Mouse (Mus musculus) neural tube, embryonic 15.5 days (tissue): Measurements from ENCODE around the gene Snx15. TPM values are rescaled to one million over a fixed set of nuclear protein-coding genes. Genes with fewer than 3 reads are reported as not detected.
"Not testable (repeated sequence)": the region's sequence is repeated elsewhere in the genome, so short reads cannot be mapped to it uniquely, and the experiment has no call there.

Source experiments
- ATAC-seq: fragments of 200-750 bp; cut with Nextera tagmentation; 2 replicates; pipeline ENCODE4 v1.8.0; 2017; ENCODE audit warnings: mild to moderate bottlenecking, moderate TSS enrichment, moderate library complexity; ENCODE audit not compliant: low FRiP score
- H3K27ac ChIP-seq: fragments of 300-500 bp; sonication (generic); replicated peaks from 2 replicates; pipeline ENCODE4 v1.5.1; 2015; ENCODE audit warnings: mild to moderate bottlenecking, inconsistent platforms
- H3K27me3 ChIP-seq: fragments of 300-500 bp; sonication (generic); replicated peaks from 2 replicates; pipeline ENCODE4 v1.6.1; 2015; ENCODE audit warnings: inconsistent platforms
- H3K36me3 ChIP-seq: fragments of 300-500 bp; sonication (generic); 2 replicates; pipeline ENCODE4 v1.6.1; 2015; ENCODE audit warnings: inconsistent platforms
- H3K4me1 ChIP-seq: fragments of 300-500 bp; sonication (generic); 2 replicates; pipeline ENCODE4 v1.6.1; 2015; ENCODE audit warnings: inconsistent platforms
- H3K4me2 ChIP-seq: fragments of 300-500 bp; sonication (generic); 2 replicates; pipeline ENCODE4 v1.6.1; 2015; ENCODE audit warnings: inconsistent platforms, mild to moderate bottlenecking, moderate library complexity
- H3K4me3 ChIP-seq: fragments of 300-500 bp; sonication (generic); replicated peaks from 2 replicates; pipeline ENCODE4 v1.5.1; 2015; ENCODE audit warnings: mild to moderate bottlenecking, inconsistent platforms
- H3K9ac ChIP-seq: fragments of 300-500 bp; sonication (generic); replicated peaks from 2 replicates; pipeline ENCODE4 v1.6.1; 2015; ENCODE audit warnings: mild to moderate bottlenecking, inconsistent platforms
- H3K9me3 ChIP-seq: fragments of 300-500 bp; sonication (generic); replicated peaks from 2 replicates; pipeline ENCODE4 v1.6.1; 2016; ENCODE audit warnings: inconsistent platforms
- WGBS: fragments of 180-500 bp; shearing (Covaris S2); methylation state at CpG from one replicate; pipeline ENCODE4 v1.1.7; 2015; ENCODE audit warnings: mixed read lengths; 5-methylcytosine and 5-hydroxymethylcytosine counted together
- polyA plus RNA-seq: library from polyadenylated mRNA; unstranded; fragments of >200 nt; fragmentation: Nextera tagmentation; extraction: Ambion mirVana; gene quantifications from 2 replicates; pipeline ENCODE4 v1.2.1, GENCODE M21; 2015

Snx15 gene
- polyA plus RNA-seq, 1 experiment from 2014 or later, result 62.2 TPM

DNA sequence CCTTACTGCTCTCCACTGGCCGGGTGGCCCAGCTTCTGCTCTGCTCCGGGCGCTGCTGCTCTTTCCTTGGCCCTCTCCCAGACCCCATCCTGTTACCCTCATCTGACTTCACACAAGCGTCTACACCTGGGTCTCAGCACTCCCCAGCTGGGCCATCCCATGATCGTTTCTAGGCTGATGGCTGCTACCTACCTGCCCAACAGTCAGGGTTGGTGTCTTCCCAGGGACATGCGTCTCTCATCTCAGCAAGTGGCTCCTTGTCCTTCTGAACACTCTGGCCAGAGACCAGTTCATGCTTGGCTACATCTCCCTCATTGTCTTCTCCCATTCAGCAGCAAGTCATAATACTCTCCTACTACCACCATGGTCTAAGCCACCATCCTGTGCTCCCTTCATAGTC is 11.6 kb upstream of the Snx15 start:
- peaks cover 27% of the 10 kb centered on the region for H3K36me3 ChIP-seq
- ATAC-seq, result no peak
- H3K27me3 ChIP-seq, result no peaks in the 10 kb centered on the region
- H3K27ac ChIP-seq, result peak overlapping the region; percentile 100
- peak overlapping the region; percentile 72 for H3K4me3 ChIP-seq
- peak overlapping the region; percentile 87 for H3K4me2 ChIP-seq
- no peaks in the 10 kb centered on the region for H3K9me3 ChIP-seq
- H3K4me1 ChIP-seq, result peaks cover 19% of the 10 kb centered on the region
- peak overlapping the region; percentile 92 for H3K9ac ChIP-seq
- WGBS, result 96% methylated on average over 6 of the region's 6 CpGs

DNA sequence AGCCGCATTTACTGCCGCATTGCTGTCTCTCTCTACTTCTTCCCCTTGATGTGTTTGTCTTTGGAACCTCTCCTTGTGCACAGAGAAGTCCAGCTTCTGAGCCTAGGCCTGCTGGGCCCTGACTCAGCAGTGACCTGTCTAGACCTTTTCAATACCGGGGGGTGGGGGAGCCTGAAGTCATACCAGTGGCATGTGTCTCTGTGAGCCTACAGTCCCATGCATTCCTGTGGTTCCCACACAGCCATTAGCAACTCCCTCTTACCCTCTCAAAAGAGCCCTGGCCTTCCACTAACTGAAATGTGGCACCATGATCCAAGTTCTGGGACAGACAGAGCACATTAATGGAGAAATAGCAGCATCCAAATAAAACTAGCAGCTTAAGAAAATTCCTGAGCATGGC is 8.3 kb upstream of the Snx15 start:
- ATAC-seq, result no peak
- WGBS, result 92% methylated on average over 3 of the region's 3 CpGs
- Histone ChIP-seq H3K4me1 (peaks cover 12% of the 10 kb centered on the region), H3K27me3 (no peaks in the 10 kb centered on the region), H3K9ac (no peak overlapping the region), H3K4me3 (no peak overlapping the region), H3K27ac (no peak overlapping the region), H3K36me3 (peaks cover 35% of the 10 kb centered on the region), H3K4me2 (no peak overlapping the region), H3K9me3 (no peaks in the 10 kb centered on the region)

DNA sequence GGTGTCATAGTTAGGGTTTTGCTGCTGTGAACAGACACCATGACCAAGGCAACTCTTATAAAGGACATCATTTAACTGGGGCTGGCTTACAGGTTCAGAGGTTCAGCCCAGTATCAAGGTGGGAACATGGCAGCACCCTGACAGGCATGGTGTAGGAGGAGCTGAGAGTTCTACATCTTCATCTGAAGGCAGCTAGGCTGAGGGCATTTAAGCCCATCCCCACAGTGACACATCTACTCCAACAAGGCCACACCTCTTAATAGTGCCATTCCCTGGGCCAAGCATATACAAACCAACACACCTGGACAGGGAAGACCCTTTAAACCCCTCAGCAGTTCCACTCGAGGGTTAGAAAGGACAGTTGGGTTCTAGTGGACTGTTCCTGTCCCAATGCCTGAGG is 5.1 kb upstream of the Snx15 start:
- not testable (repeated sequence) for H3K4me2 ChIP-seq, H3K27me3 ChIP-seq, H3K9me3 ChIP-seq, H3K4me1 ChIP-seq, H3K4me3 ChIP-seq, H3K27ac ChIP-seq, ATAC-seq
- WGBS, result 54% methylated on average over 1 of the region's 1 CpGs
- H3K36me3 ChIP-seq, result peaks cover 35% of the 10 kb centered on the region
- 0 out of 2 replicates have a peak overlapping the region, but pooled peaks have one; percentile 10 for H3K9ac ChIP-seq

DNA sequence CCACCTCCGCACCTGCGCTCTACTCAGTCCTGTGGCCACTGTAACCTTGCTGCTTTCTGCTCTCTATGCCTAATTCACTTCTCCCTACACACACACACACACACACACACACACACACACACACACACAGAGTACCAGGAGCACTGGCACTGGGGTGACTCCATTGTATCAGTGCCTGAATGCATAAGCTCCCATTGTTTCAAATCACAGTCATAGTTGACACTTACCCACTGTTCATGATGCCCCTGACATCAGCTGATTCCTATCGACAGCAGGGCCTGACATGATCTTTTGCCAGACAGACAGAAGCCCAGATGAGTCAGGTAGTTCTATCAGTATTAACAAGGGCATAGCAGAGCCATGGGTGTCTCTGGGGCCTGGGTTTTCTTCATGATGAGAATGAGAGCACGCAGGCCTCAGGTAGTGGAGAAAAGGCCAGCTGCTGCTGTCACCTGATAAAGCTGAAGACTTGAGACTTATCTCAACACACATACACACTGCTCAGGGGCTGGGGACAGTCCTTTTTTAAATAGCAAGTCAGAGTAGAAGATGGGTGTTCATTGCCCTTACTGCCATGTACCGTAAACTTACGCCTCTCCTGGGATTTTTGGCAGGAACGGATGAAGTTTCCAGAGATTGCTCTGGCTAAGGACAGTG is 4.2 kb upstream of the Snx15 start:
- Histone ChIP-seq H3K4me2 (no peak overlapping the region), H3K4me1 (peaks cover 4% of the 10 kb centered on the region), H3K27ac (peak overlapping the region; percentile 9; the same call in 1 of the 2 replicates), H3K36me3 (peaks cover 29% of the 10 kb centered on the region), H3K27me3 (no peaks in the 10 kb centered on the region), H3K9ac (0 out of 2 replicates have a peak overlapping the region, but pooled peaks have one; percentile 10), H3K4me3 (no peak overlapping the region), H3K9me3 (no peaks in the 10 kb centered on the region)
- ATAC-seq, result no peak
- WGBS, result 74% methylated on average over 7 of the region's 7 CpGs

GRCm38 (mm10) chr19:6130414-6131128 is 2.5 kb upstream of the Snx15 start:
- not testable (repeated sequence) for H3K27ac ChIP-seq, H3K4me3 ChIP-seq, ATAC-seq, H3K27me3 ChIP-seq, H3K9ac ChIP-seq, H3K4me1 ChIP-seq, H3K9me3 ChIP-seq, H3K4me2 ChIP-seq
- peaks cover 16% of the 10 kb centered on the region for H3K36me3 ChIP-seq
- 86% methylated on average over 7 of the region's 7 CpGs for WGBS

DNA sequence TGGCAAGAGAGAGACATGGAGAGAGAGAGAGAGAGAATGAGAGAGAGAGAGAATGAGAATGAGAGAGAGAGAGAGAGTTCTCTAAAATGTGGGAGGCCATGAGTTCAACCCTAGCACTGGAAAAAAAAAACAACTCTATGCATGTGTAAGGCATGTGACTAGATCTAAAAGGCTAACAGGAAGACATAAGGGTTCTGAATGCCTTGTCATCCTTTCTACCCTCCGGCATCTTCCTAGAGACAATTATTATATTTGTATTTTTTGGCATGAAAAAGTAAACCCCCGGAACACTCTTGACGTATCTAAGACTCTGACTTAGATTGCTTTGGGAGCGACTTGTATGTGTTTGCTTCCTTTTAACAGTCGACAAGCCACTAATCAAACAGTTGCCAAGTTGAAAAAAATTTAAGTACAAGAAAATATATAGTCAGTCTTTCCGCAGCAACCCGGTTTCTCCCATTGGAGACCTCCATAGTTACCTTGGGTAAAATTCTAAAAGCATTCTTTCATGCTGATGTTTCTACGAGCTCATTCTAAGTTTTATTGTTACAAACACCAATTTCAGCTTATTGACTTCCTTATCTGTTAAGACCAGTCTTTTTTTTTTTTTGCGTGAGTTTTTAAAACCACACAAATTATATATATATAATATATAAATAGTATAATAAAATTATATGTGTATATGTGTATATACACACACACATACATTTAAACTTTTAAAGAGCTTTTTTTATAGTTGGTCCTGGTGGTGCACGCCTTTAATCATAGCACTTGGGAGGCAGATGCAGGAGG is 1.1 kb downstream of the Snx15 start:
- Histone ChIP-seq H3K4me2 (peak overlapping the region; percentile 57), H3K9me3 (no peaks in the 10 kb centered on the region), H3K27me3 (no peaks in the 10 kb centered on the region), H3K4me3 (peak overlapping the region; percentile 57), H3K9ac (no peak overlapping the region), H3K4me1 (peaks cover 13% of the 10 kb centered on the region), H3K27ac (peak overlapping the region; percentile 94; the same call in 1 of the 2 replicates), H3K36me3 (0 out of 2 replicates have a peak, but pooled peaks cover 5% of the 10 kb centered on the region)
- no peak for ATAC-seq
- 73% methylated on average over 10 of the region's 10 CpGs for WGBS

GRCm38 (mm10) chr19:6126289-6126688 is 1.8 kb downstream of the Snx15 start:
- 18% methylated on average over 4 of the region's 4 CpGs for WGBS
- Histone ChIP-seq H3K36me3 (0 out of 2 replicates have a peak, but pooled peaks cover 5% of the 10 kb centered on the region), H3K9me3 (no peaks in the 10 kb centered on the region), H3K4me2 (no peak overlapping the region), H3K9ac (no peak overlapping the region), H3K4me1 (peaks cover 13% of the 10 kb centered on the region), H3K27ac (no peak overlapping the region), H3K27me3 (no peaks in the 10 kb centered on the region), H3K4me3 (no peak overlapping the region)
- ATAC-seq, result no peak

DNA sequence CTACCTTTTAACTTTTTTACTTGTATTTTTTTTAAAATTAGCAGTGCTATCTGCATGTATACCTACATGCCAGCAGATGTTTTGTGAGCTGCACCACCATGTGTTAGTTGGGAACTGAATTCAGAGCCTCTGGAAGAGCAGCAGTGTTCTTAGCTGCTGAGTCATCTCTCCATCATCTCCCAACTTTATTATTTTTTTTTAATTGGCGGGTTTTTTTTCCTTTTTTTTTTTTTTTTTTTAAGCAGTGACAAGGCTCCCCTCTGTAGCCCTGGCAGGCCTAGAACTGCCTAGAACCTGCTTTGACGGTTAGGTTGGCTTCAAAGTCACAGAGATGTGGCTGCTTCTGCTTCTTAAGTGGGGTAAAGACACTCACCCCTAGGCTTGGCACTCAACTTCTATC is 3.2 kb downstream of the Snx15 start:
- Histone ChIP-seq H3K27me3 (no peaks in the 10 kb centered on the region), H3K36me3 (peaks cover 10% of the 10 kb centered on the region), H3K4me1 (peaks cover 14% of the 10 kb centered on the region), H3K4me3 (no peak overlapping the region), H3K27ac (no peak overlapping the region), H3K9me3 (no peaks in the 10 kb centered on the region), H3K4me2 (no peak overlapping the region), H3K9ac (no peak overlapping the region)
- no peak for ATAC-seq
- WGBS, result 73% methylated on average over 2 of the region's 2 CpGs

DNA sequence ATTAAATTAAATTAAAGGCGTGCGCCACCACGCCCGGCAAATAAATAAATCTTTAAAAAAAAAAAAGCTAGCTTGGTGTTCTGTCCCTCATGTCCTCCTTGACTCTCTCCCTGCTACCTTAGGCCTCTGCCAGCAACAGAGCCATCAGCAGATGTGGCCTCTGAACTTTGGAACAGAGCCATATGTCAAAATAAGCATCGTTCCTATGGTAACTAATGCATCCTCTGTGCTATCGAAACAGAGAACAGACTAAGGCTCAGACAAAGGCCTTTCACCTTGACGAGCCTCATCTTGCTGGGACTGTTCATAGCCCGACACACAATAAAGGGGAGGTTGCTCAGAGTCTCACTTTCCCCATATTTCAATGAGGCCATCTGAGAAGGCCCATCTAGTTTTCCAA is 4.8 kb downstream of the Snx15 start:
- Histone ChIP-seq H3K4me3 (no peak overlapping the region), H3K27ac (no peak overlapping the region), H3K9ac (no peak overlapping the region), H3K9me3 (no peaks in the 10 kb centered on the region), H3K36me3 (peaks cover 10% of the 10 kb centered on the region), H3K27me3 (no peaks in the 10 kb centered on the region), H3K4me2 (no peak overlapping the region), H3K4me1 (peaks cover 23% of the 10 kb centered on the region)
- WGBS, result 62% methylated on average over 8 of the region's 8 CpGs
- no peak for ATAC-seq

DNA sequence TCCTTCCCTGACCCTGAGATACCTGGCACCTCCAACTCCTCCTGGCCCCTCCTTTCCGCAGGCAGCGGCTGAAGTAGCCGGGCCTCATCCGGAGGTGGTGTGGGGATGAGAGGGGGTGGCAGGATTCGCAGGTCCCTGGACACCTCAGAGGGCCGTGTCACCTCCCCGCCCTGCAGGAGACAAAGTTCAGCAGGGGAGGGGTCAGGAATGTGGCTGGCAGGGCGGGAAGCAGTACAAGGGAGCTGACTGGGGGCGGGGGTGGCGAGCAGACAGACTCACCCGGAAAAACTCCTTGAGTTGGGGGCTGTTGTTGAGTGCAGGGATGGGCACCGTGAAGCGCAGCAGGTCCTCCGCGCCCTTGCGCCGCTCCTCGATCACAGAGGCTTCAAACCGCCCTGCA is 6.3 kb downstream of the Snx15 start:
- peaks cover 31% of the 10 kb centered on the region for H3K4me1 ChIP-seq
- H3K9ac ChIP-seq, result no peak overlapping the region
- H3K9me3 ChIP-seq, result no peaks in the 10 kb centered on the region
- no peak overlapping the region for H3K4me3 ChIP-seq
- WGBS, result 41% methylated on average over 19 of the region's 19 CpGs
- ATAC-seq, result no peak
- H3K36me3 ChIP-seq, result peaks cover 10% of the 10 kb centered on the region
- no peaks in the 10 kb centered on the region for H3K27me3 ChIP-seq
- H3K4me2 ChIP-seq, result no peak overlapping the region
- no peak overlapping the region for H3K27ac ChIP-seq

- Histone ChIP-seq H3K4me1 (peaks cover 35% of the 10 kb centered on the region), H3K4me3 (peak overlapping the region; percentile 71), H3K36me3 (peaks cover 33% of the 10 kb centered on the region), H3K27me3 (no peaks in the 10 kb centered on the region), H3K9ac (peak overlapping the region; percentile 78), H3K9me3 (no peaks in the 10 kb centered on the region), H3K4me2 (peak overlapping the region; percentile 92), H3K27ac (peak overlapping the region; percentile 95)
- WGBS, result under 1% methylated on average over 8 of the region's 8 CpGs
- ATAC-seq, result peak; percentile 54
These were observed 9.4 kb downstream of the Snx15 start for GRCm38 (mm10) chr19:6118677-6119185.
